Mouse (Mus musculus) mouse embryonic stem cell (cell line): ENCODE results near the gene Trim3.

ENCODE experiments used
- in situ Hi-C, 2 experiments: fragments of 300-500 bp; cut with MboI; formaldehyde crosslinking; loops; 1 replicate in 1 of 2; 3 replicates in 1 of 2; pipeline ENCODE4 v1.14.3; 2019 to 2020; ENCODE audit warnings: low sequenced_read_pairs in 2 of 2, low pct_unique_long_range_greater_than_20kb in 1 of 2, mixed read lengths in 1 of 2; ENCODE audit not compliant: unreplicated experiment in 1 of 2

The Trim3 gene

DNA sequence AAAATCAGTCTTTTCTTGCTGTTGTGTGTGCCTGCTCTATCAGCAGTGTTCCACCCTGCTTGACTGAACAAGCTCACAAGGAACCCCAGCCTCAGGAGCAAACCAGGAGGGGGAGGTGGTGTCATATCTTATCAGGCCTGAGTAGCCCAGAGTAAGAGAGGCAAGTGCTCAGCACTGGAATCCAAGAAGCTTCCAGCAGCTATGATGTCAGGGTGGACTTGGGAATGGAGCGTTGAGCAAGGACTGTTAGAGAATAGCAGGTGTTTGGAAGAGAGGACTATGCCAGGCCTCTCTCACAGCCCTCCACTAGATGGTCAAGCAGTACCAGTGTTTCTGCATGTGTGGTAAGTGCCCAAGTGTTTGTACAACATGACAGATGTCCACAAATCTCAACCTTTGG lies 17.7 kb downstream of the Trim3 start:
- in situ Hi-C loops, result no loop called here

DNA sequence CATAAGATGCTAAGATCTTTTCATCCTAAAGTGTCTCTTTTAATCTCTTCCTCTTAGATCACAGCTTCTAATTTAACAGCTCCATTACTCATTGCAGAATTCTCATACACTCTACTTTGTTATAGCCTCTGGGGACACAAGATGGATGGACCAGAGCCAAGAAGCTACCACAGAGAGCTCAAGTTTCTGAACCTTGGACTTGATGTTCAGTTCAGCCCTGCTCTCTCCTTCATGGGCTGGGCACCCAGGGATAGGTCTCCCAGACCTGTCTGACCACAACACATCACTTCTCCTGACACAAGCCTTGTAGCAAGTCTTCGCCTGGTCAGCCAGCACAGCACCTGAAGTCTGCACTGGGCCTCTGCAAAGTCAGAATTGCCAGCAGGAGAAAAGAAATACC lies 19.0 kb downstream of the Trim3 start:
- in situ Hi-C loops, result no loop called here

DNA sequence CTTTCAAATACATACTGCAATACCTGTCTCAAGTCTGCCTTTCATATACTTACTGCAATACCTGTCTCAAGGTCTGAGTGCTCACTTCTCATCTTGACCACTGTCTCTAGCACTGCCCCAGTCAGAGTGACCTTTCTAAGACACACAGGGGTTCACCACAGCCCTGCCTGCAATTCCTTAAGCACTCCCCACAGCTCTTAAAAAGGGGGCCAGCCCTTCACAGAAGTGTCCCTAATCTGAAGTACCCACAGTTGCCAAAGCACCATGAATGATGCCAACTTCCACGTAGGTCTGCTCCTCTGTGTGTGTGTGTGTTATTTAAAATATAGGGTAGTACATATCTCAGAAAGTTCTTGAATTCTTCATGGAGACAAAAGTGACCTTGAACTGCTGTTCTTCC lies 21.6 kb downstream of the Trim3 start:
- in situ Hi-C loops, result no loop called here

DNA sequence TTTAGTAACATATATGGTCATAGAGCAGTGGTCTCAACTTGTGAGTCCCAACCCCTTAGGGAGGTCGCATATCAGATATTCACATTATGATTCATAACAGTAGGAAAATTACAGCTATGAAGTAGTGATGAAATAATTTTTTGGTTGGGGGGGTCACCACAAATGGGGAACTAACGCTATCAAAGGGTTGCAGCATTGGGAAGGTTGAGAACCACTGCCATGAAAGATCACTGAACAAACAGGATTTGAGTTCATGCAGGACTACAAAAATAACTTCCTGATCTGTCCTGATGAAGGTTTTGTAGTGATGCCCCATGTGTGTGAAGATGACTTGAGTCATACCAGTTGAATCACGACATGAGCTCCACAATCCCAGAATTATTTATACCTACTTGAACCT lies 24.9 kb downstream of the Trim3 start:
- in situ Hi-C loops, result no loop called here

DNA sequence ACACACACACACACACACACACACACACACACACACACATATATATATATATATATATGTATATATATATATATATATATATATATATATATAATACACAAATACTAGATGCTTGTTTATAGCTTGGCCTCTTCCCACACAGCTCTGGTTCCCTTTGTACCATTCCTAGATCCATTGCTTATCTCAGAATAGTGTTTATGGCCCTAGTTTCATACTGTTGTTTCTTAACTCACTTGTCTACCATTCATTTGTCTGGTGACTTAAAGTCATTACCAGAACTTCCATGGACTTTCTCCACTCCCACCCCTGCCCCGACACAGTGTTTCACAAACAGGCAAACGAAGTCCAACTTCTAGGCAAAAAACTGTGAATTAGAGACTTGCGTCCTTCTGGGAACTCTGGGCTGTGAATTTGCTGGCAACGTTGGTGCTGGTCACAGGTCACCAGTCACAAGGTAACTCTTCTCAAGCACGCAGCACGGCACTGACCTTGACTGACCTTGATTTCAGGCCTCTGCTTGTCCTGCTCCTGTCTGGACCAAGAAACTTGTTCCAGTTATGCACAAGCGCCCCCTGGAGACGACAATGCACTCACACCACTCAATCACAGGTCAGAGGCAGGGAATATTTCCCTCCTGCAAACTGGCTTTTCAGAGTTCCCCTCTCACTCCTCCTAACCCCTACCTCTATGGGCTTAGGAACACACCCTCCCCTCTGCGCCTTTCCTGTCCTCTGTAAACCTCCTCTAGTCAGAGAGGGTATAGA lies 30.3 kb downstream of the Trim3 start:
- in situ Hi-C loops, result no loop called here

DNA sequence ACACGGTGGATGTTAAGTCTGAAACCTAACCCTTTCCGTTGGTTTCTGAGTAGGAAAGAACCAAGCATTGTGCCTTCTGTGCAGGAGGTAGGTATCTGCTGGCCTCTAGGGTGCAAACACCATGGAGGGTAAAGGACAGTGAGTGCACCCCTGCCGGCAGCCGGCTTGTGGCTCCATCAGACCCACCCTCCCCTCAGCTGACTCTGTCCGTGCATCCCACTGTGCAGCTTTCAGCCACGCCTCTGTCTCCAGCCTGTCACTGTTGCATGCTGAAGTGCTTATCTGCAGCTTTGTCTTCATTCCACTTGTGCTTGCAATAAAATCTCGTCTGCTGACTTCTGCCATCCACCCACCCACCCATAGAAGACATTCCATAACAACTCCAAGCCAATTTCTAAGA lies 43.3 kb downstream of the Trim3 start:
- in situ Hi-C loops, result no loop called here

DNA sequence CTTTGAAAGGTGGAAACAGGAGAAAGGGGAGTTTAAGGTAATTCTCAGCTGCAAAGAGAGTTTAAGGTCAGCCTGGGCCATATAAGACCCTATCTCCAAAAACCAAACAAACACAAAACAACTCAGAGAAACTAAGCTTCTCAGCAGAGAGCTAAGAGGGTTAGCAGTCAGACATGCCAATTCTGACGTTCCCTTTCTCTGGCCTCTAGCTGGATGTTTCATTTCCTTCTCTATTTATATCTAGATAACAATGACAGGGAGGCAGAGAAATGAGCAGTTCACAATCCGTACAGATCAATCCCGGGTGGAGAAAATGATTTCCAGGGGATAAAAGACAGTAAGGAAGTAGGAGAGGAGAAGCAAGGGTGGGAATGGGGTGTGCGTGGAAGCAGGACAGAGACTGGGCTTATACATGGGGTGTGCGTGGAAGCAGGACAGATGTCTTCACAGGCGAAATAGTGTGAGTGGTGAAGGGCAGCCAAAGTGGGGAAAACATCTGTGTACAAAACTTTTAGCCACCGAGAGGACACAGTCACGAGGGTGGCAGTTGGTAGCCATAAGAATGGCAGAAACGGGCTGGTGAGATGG lies 45.0 kb downstream of the Trim3 start:
- in situ Hi-C loops, result no loop called here

DNA sequence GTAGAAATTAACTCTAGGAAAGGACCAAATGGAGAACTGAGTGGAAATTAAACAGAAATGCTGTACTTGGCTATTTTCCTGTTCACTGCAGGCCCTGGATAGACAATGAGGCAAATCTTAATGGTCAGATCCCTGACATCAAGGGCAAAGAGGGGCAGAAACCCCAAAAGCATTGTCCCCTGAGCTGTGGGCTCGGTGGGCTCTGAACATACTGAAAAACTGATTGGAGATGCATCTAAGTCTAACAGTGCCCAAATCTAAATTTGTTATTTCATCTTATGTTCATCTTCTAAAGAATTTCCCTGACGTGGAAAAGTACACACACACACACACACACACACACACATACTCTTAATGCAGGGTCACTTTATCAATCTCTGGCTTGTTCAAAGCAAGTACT lies 51.4 kb downstream of the Trim3 start:
- in situ Hi-C loops, result no loop called here

DNA sequence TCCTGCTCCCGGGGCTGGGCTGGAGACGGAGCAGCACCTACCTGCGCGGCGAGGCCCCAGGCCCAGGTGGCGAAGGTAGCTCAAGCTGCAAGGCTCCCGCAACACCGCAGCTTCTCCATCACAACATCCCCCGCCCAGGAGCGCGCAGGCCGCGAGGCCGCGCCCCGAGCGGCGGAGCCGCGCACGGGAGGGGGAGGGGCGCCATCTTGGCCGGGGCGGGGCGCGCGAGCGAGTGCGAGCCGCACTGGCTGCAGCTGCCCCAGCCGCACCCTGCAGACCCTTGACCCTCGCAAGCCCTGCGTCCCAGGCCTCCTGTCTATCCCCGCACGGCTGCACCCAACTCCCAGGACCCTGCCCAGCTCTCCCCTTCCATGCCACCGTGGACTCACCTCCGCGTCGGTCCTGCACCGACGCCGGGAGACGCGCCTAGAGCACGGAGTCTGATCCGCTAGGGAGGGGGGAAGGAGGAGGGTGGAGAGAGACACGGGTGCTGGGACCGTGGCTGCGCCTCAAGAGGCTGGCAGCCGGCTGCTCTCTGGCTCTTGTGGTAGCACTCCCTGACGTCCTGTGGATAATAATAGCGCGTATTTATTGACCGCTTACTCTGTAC lies 52.2 kb downstream of the Trim3 start, which contains the start of gene Apbb1:
Gene Apbb1, minus strand, starts transcription at position 560 of the 610 bp plus-strand sequence.
- in situ Hi-C loops, result no loop called here

DNA sequence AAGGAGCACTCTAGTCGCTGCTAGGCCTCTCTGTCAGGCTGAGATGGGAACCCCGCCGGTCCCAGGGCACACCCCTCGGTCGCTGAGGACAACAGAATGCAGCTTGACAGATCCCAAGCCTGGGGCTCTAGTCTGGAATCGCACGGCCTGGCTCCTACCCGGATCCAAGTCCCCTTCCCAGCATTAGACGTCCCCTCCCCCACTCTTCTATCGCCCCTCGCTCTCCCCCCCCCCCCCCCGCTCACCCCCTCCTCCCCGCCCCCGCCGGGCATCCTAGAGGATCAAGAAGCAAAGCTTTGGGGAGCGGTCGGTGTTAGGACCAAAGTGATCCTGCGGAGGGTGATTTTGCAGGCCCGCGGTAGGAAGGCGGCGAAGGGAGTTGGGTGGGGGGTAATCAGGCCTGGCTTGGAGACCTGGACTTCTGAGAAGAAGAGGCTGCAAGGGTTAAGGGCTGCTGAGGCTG lies 52.7 kb downstream of the Trim3 start:
- in situ Hi-C loops, result no loop called here

DNA sequence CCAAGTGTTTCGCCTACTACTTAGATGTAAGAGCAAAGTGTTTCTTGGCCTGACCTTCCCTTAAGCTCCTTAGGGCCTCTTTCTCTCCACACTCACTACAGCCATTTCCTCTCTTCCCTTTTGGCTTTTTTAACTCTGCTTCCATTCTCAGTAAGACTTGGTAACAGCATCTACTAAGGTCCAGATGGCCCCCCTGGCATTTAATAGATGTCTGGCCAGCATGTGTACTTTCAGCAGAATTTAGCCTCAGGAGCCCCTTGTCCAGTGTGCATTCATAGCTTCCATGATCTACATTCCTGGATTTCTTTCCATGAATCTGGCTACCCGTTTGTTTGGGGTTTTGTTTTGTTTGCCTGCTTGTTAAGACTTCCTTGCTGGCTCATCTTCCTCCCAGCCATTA lies 54.9 kb downstream of the Trim3 start:
- in situ Hi-C loops, result no loop called here

DNA sequence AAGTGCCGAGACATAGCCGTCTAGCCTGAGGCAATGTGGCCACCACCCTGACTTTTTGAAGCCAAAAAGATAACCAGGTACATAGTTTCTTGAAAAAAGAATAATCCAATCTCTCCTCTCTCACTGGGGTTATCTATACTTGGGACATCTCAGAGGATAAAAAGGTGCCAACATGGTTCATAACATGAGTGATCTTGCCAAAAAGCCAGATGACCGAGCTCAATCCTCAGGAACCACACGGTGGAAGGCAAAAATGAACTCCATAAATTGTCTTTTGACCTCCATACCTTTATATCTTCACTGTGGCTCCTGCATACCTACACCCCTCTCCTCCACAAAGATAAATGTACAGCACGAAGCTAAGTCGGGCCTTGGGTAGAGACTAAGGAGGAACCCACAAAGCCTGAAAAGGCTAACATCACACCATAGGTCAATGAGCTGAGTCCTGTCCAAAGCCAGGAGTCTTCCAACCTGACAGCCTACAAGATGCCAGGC lies 55.9 kb downstream of the Trim3 start:
- in situ Hi-C loops, result no loop called here

DNA sequence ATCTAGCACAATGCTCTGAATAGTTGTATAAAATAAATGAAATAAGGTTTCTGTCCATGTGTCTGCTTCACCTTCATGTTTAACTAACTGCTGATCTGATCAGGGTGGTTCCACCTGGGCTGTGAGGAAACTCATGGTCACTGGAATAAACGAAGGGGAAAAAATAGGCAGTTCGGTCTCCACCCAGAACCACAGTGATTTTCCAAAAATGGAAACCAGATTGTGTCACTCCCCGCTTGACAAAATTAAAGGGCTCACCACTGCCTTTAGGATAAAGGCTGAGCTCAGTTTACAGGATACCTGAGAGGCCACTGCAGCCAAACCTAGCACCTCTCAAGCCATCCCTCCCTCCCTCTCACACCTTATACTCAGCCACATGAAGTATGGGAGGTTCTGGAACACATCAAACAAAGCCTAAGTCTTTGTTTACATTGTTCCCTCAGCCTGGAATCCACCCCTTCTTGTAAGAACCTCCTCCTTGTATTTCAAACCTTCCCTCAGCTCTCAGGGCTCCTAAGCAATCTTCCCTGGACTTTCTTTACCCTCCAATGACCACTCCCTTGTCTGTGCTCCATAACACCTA lies 57.1 kb downstream of the Trim3 start:
- in situ Hi-C loops, result no loop called here

DNA sequence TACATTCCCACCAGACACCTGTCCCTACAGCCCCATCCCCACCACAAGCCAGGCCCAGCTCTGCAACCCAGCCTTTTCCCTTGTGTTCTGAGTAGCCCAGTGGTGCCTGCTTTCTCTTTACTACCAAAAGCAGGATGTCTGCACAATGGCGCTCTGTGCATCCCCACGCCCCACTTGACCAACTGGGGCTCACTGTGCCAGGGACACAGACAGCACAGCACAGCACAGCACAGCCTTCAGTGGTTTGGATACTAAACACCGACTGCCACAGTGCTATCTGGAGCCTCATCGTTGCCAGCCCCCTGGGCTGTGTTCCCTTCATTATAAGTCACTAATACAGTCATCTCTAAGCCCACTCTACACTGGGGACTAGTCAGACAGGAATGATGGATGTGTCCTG lies 58.8 kb downstream of the Trim3 start:
- in situ Hi-C loops, result no loop called here

DNA sequence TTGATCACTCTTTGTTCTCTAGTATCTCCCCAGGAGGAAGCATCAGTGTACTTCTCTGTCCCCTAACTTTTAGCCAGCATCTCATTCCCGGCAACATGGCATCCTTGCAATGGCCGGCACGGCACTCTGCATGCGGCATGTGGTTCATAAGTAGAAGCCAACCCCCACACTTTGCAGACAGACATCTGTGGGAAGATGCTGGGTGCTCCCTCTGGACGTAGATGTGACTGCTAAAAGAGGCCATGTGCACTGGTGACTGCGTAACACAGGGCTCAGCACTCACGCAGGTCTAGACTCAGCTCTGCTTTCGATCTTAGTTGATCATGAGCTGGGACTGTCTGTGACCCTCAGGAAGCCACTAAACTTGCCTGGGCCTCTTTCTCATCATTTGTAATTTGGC lies 60.4 kb downstream of the Trim3 start:
- in situ Hi-C loops, result no loop called here

DNA sequence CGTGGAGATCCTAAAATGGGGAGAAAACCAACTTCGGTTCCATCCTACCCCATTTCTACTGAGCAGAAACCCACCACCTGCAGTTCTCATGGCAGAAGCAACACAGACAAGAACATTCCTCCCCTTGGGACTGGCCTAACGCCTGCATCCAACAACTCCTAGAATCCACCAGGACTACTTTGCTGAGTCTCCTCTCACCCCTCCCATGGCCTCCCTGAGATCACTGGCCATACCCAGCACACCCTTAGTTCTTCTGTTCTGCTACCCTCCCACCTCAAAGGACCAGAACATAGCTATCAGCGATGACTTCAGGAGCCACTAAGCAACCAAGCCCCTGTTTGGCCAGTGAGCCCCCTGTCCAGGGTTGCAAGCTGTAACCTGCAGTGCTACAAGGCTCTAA lies 62.6 kb downstream of the Trim3 start:
- in situ Hi-C loops, result no loop called here

DNA sequence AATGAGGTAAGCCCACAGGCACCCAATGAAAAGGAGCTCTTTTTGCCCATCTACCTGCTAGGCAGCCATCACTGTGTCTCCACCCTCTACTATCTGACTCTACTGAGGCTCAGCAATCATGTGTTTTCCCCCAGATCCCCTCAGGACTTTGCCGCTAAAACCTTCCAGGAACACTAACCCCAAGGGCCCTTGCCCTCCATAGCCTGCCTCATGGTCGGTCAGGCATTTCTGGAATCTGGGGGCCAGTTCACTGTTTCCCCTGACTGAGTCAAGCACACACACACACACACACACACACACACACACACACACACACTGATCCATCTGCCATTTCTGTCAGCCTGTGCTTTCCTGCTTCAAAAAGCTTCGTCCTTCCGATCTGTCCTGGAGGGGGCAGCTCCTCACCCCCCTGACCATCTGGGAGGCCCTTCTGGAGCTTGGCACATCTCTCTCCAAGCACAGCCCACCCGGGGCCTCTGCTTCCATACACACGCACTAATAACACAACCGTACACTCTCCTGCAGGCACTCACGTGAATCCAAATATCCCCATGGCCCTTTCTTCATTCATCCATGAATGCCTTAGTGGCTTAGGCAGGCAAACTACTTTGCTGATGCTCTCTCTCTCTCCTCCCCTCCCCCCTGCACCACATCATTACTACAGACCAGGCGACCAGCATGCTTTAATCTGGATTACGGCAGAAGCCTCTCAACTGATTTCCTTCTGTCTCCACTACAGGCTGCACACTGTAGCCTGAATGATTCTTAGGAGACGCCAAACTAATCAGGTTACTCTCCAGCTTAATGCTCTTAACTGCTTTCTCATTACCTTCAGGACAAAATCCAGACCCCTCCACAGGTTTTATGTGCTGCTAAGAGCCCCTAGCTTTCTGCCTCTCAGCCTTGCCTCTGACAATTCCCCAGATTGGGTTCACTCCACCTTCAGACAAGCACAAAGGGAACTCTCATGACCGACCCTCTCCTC lies 63.6 kb downstream of the Trim3 start:
- in situ Hi-C loops, result no loop called here

DNA sequence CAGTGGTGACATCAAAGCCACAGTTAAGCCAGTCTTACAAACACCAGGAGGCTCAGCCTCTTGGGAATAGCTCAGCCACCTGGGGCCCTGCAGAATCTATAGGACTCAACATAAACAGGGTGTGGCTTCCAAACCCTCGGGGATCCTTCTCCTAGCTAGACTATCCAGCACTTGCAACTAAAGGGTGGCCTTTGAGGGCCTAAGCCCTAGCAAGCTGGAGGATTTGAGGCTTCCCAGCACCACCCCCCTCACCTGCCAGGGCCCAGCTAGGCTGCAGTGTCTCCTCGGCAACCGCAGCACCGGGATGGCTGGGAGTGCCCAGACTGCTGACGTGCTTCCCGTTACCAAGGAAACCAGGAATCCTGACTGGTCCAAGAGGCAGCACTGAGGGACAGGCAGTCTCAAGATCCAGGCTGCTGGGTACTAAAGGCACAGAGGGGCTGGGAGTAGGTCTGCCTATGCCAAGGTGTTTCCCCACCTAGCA lies 64.3 kb downstream of the Trim3 start:
- in situ Hi-C loops, result no loop called here
